Mouse (Mus musculus) hindbrain, embryonic 14.5 days (tissue): ENCODE data around the gene Tbc1d22a. TPM values are rescaled to one million over a fixed set of nuclear protein-coding genes. Genes with fewer than 3 reads are reported as not detected.

Experiments used
- ATAC-seq: fragments of 200-750 bp; cut with Nextera tagmentation; 2 replicates; pipeline ENCODE4 v1.8.0; 2017; ENCODE audit warnings: moderate number of reproducible peaks, mild to moderate bottlenecking, moderate TSS enrichment, moderate library complexity; ENCODE audit not compliant: low FRiP score
- DNase-seq: peaks from one replicate; pipeline ENCODE4 v3.0.0-alpha.2; 2015; ENCODE audit warnings: low spot score
- H3K27ac ChIP-seq: fragments of 300-500 bp; sonication (generic); 2 replicates; pipeline ENCODE4 v1.5.1; 2014; ENCODE audit warnings: mild to moderate bottlenecking, moderate library complexity
- H3K27me3 ChIP-seq: fragments of 300-500 bp; sonication (generic); 2 replicates; pipeline ENCODE4 v1.6.1; 2014; ENCODE audit warnings: mild to moderate bottlenecking, low read length, mixed read lengths; ENCODE audit not compliant: control insufficient read depth, insufficient read depth
- H3K36me3 ChIP-seq: fragments of 300-500 bp; sonication (generic); replicated peaks from 2 replicates; pipeline ENCODE4 v1.6.1; 2014; ENCODE audit not compliant: control insufficient read depth, insufficient read depth
- H3K4me1 ChIP-seq: fragments of 300-500 bp; sonication (generic); replicated peaks from 2 replicates; pipeline ENCODE4 v1.6.1; 2014; ENCODE audit warnings: antibody characterized with exemption, low read length, mixed read lengths; ENCODE audit not compliant: control insufficient read depth, insufficient read depth
- H3K4me2 ChIP-seq: fragments of 300-500 bp; sonication (generic); replicated peaks from 2 replicates; pipeline ENCODE4 v1.6.1; 2014; ENCODE audit warnings: mild to moderate bottlenecking, moderate library complexity
- H3K4me3 ChIP-seq: fragments of 300-500 bp; sonication (generic); replicated peaks from 2 replicates; pipeline ENCODE4 v1.5.1; 2014; ENCODE audit warnings: mild to moderate bottlenecking, low read length
- H3K9ac ChIP-seq: fragments of 300-500 bp; sonication (generic); 2 replicates; pipeline ENCODE4 v1.6.1; 2014
- H3K9me3 ChIP-seq: fragments of 300-500 bp; sonication (generic); 2 replicates; pipeline ENCODE4 v1.6.1; 2016; ENCODE audit warnings: low read length; ENCODE audit not compliant: control insufficient read depth
- WGBS: fragments of 180-500 bp; shearing (Covaris S2); extraction: QIAGEN DNeasy Blood & Tissue Kit; methylation state at CpG from one replicate; pipeline ENCODE4 v1.1.7; 2014; 5-methylcytosine and 5-hydroxymethylcytosine counted together
- polyA plus RNA-seq: library from polyadenylated mRNA; unstranded; fragments of >200 nt; fragmentation: Nextera tagmentation; extraction: Ambion mirVana; gene quantifications from 2 replicates; pipeline ENCODE4 v1.2.1, GENCODE M21; 2014

Gene Tbc1d22a
- polyA plus RNA-seq, 1 experiment from 2014 or later: 10.7 TPM

DNA sequence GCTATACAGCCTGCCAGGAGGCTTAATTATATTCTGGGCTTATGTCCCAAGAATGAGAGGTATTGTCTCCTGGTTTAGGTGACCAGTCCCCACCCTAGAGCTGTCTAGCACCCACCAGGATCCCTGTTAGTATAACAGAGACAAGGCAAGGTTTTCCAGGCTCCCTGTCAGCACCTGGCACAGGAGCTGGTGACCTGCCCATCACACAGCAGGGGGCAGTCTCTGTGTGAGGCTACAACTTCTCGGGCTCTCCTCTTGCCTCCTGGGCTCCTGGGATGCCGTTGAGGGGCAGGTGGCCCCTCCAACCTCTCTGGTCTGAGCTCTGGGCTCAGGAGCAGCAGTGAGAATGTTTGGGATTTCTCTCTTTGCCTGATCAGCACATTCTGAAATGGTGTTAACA, 171.2 kb downstream of the Tbc1d22a start:
- Histone ChIP-seq H3K36me3 (no peaks in the 10 kb centered on the region), H3K27me3 (no peaks in the 10 kb centered on the region), H3K9me3 (no peaks in the 10 kb centered on the region), H3K9ac (no peak overlapping the region), H3K4me3 (no peak overlapping the region), H3K4me1 (peaks cover 15% of the 10 kb centered on the region), H3K27ac (no peak overlapping the region), H3K4me2 (no peak overlapping the region)
- ATAC-seq (no peak), DNase-seq (no peak)
- 35% methylated on average over 2 of the region's 2 CpGs for WGBS

DNA sequence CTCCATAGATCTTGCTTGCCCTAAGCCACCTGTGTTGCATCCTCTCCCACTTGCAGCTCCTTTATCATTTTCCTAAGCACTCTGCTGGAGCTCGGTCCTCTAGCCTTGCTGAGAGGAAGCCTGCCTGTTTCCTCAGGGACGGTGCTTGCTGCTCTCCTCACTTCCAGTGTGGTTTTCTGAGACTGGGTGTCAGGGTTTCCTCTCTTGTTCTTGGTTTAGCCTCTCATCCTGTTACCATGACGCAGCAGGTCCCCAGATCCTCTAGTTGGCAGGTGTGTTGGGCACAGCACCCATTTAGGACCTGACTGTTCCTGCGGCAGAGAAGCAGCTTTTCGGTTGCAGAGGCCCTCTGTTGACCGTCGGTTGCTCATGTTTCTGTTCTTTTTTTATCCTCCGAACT, 172.1 kb downstream of the Tbc1d22a start:
- Histone ChIP-seq H3K36me3 (no peaks in the 10 kb centered on the region), H3K9ac (no peak overlapping the region), H3K4me3 (no peak overlapping the region), H3K4me1 (peaks cover 15% of the 10 kb centered on the region), H3K4me2 (no peak overlapping the region), H3K27ac (no peak overlapping the region), H3K9me3 (no peaks in the 10 kb centered on the region), H3K27me3 (no peaks in the 10 kb centered on the region)
- 86% methylated on average over 8 of the region's 8 CpGs for WGBS
- ATAC-seq (no peak), DNase-seq (no peak)

DNA sequence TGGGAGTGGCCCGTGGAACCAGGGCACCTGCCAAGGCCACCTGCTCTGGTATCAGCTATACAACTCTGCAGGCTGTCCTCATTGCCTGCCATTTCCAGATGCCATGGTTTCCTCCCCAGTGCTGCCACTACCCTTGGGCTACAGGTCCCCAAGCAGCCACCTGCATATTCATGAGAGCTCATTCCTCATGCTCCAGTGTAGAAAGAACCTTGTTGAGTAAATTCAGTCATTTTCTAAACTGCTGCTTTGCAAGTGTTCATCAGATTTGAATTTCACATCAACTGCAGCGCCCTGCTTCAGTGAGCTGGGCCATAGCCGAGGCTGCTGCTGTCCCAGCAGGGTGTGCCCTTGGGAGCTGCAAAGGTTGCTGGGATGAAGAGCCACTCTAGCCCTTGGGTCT, 174.3 kb downstream of the Tbc1d22a start:
- ATAC-seq: no peak
- 43% methylated on average over 3 of the region's 3 CpGs for WGBS
- no peak overlapping the region for H3K4me2 ChIP-seq
- no peak for DNase-seq
- H3K36me3 ChIP-seq: no peaks in the 10 kb centered on the region
- H3K27ac ChIP-seq: no peak overlapping the region
- peaks cover 15% of the 10 kb centered on the region for H3K4me1 ChIP-seq
- no peak overlapping the region for H3K9ac ChIP-seq
- H3K27me3 ChIP-seq: no peaks in the 10 kb centered on the region
- H3K4me3 ChIP-seq: no peak overlapping the region
- no peaks in the 10 kb centered on the region for H3K9me3 ChIP-seq

DNA sequence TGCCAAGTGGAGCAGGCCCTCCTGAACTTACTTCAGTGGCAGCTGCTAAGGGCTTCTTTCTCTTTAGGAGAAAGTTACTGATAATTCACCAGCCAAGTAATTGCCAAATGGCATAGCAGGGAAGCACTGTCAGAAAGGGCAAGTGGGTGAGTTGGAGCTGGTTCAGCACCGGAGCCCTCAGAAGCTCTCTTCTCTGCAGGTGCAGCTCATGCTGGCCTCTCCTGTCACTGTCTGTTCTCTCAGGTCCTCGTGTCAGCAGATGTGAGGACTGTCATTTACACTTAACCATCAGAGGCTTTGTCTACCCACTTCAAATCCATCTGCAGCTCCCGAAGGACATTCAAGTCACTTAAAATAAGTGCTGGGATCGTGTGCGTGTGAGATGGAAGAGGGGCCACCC, 190.6 kb downstream of the Tbc1d22a start:
- Histone ChIP-seq H3K27ac (no peak overlapping the region), H3K4me2 (no peak overlapping the region), H3K4me3 (no peak overlapping the region), H3K36me3 (no peaks in the 10 kb centered on the region), H3K9me3 (no peaks in the 10 kb centered on the region), H3K4me1 (no peaks in the 10 kb centered on the region), H3K27me3 (no peaks in the 10 kb centered on the region), H3K9ac (no peak overlapping the region)
- DNase-seq (no peak), ATAC-seq (no peak)
- WGBS: 76% methylated on average over 5 of the region's 5 CpGs

DNA sequence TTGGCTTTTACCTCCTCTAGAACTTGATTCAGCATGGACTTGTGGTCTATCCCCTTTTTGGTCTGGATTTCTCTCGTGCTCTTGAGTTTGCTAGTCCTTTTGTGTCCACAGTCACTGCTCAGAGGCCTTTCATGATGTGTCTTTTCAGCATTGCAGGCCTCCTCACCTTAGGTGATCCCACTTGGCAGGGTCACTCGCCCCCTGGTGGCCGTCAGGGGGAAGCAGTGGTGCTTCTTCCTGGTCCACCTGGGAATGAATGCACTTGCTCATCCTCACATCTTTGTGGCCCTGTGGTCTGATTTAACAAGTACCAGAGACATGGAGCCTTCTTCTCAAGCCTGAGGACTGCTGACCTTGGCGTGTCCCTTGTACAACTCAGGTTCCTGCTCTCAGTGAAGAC, 191.3 kb downstream of the Tbc1d22a start:
- no peak overlapping the region for H3K4me2 ChIP-seq
- H3K9me3 ChIP-seq: no peaks in the 10 kb centered on the region
- H3K27ac ChIP-seq: no peak overlapping the region
- no peak overlapping the region for H3K4me3 ChIP-seq
- no peak for DNase-seq
- H3K27me3 ChIP-seq: no peaks in the 10 kb centered on the region
- H3K9ac ChIP-seq: no peak overlapping the region
- no peaks in the 10 kb centered on the region for H3K36me3 ChIP-seq
- no peak for ATAC-seq
- H3K4me1 ChIP-seq: peaks cover 1% of the 10 kb centered on the region
- WGBS: 20% methylated on average over 4 of the region's 4 CpGs

DNA sequence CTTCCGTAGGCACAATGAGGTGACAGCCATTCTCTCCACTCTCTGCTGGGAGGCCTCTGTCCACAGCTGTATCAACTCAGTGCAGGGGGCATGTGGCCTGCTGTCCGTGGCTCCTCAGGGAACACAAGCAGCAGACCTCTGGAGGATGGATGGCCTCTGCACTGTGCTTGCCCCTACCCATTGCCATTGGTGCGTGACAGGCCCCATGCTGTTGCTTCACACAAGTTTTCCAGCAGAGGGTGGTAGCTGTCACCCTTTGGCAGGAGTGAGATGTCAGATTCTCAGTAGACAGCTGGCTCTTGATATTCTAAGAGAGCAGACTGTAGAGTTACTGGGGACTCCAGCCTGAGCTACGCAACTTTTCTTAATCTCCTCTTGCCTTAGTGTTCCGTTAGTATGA, 195.1 kb downstream of the Tbc1d22a start:
- peaks cover 8% of the 10 kb centered on the region for H3K4me1 ChIP-seq
- DNase-seq (no peak), ATAC-seq (no peak)
- no peaks in the 10 kb centered on the region for H3K9me3 ChIP-seq
- no peak overlapping the region for H3K9ac ChIP-seq
- no peaks in the 10 kb centered on the region for H3K36me3 ChIP-seq
- 65% methylated on average over 5 of the region's 5 CpGs for WGBS
- no peak overlapping the region for H3K4me2 ChIP-seq
- H3K27ac ChIP-seq: no peak overlapping the region
- no peaks in the 10 kb centered on the region for H3K27me3 ChIP-seq
- no peak overlapping the region for H3K4me3 ChIP-seq

DNA sequence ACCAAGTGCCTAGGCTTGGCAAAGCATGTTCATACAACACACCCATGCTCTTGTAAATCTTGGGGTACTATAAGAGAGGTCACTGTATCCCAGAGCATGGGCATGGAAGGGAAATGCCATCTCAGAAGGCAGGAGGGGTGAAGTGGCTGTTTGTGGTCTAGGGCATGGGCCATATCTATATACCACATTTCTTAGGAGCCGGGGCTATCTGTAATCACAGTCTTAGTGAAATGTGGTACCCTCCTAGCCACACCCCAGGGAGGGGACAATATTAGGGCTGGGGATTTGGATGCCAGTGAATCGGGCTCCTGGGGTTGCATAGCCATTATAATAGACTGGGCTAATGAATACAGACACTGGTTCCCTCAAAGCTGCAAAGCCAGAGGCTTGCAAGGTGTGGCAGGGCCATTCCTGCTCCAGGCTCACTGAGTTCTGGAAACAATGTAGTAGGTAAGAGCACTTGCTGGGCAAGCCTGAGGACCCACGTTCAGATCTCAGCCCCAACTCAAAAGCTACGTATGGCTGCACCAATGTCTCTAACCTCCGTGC, 197.3 kb downstream of the Tbc1d22a start:
- 68% methylated on average over 5 of the region's 5 CpGs for WGBS
- ATAC-seq (no peak), DNase-seq (no peak)
- no peaks in the 10 kb centered on the region for H3K27me3 ChIP-seq
- H3K36me3 ChIP-seq: no peaks in the 10 kb centered on the region
- no peaks in the 10 kb centered on the region for H3K9me3 ChIP-seq
- peaks cover 25% of the 10 kb centered on the region for H3K4me1 ChIP-seq
- H3K4me3 ChIP-seq: no peak overlapping the region
- H3K27ac ChIP-seq: no peak overlapping the region
- H3K9ac ChIP-seq: no peak overlapping the region
- no peak overlapping the region for H3K4me2 ChIP-seq

DNA sequence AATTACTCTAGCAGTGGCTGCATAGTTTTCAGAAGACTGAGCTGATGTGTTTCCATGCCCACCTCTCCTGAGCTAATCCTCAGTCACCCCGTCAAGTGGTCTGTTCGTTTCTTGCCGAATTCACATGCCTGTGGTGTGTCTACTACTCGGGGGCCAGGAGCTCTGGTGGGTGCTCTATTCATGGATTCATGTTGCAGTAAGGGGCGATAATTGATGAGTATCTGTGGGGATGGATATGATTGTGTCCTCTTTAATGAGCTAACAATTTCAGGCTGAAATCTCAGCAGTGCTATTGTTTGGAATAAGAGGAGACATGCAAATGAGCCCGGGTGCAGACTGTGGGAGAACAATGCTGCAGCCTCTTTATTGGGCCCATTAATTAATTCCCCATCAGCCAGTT, 201.7 kb downstream of the Tbc1d22a start:
- peaks cover 42% of the 10 kb centered on the region for H3K4me1 ChIP-seq
- no peak overlapping the region for H3K4me2 ChIP-seq
- H3K9me3 ChIP-seq: no peaks in the 10 kb centered on the region
- DNase-seq (peak; percentile 40), ATAC-seq (no peak)
- H3K9ac ChIP-seq: no peak overlapping the region
- H3K27ac ChIP-seq: peak overlapping the region; percentile 43
- no peaks in the 10 kb centered on the region for H3K36me3 ChIP-seq
- no peak overlapping the region for H3K4me3 ChIP-seq
- 25% methylated on average over 6 of the region's 6 CpGs for WGBS
- no peaks in the 10 kb centered on the region for H3K27me3 ChIP-seq

DNA sequence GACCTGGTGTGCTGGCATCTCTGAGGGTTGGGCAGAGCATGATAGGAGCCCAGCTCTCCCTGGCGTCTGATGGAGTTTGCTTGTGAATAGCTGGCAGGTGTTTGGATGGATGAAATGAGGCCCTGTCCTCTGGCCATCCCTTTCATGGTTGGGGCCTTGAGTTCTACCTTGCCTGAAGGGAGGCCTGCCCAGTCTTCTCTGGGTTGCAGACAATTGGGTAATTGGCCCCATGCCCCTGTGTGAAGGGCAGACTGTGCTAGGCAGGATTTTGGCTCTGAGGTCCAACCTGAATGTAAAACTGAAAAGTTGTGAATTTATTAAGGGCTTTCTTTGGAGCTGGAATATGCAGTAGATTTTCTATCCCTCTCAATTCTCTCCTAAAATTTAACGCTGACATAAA, 204.2 kb downstream of the Tbc1d22a start:
- Histone ChIP-seq H3K27me3 (no peaks in the 10 kb centered on the region), H3K9me3 (no peaks in the 10 kb centered on the region), H3K4me3 (no peak overlapping the region), H3K4me1 (peaks cover 39% of the 10 kb centered on the region), H3K9ac (no peak overlapping the region), H3K27ac (peak overlapping the region; percentile 7; the same call in 1 of the 2 replicates), H3K36me3 (no peaks in the 10 kb centered on the region), H3K4me2 (no peak overlapping the region)
- ATAC-seq: no peak
- no peak for DNase-seq
- 67% methylated on average over 2 of the region's 2 CpGs for WGBS

DNA sequence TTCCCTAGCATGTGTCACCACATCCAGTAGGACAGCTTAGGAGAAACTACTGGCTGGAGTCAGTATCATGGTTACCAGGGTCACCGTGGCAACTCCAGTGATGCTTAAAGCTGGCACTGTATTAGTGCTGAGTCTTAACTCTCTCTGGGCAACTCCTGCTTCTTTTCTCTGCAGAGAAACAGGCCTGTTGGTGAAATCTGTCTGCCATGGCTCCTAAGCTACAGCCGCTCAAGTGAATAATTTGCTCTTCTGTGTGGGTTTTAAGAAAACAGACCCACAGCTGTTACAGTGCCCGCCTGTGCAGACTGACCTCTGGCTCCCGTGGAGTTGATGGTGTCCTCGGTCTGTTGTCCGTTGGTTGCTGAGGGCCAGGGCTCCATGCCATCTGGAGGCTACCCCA, 205.4 kb downstream of the Tbc1d22a start:
- Histone ChIP-seq H3K27me3 (no peaks in the 10 kb centered on the region), H3K27ac (no peak overlapping the region), H3K4me3 (no peak overlapping the region), H3K36me3 (no peaks in the 10 kb centered on the region), H3K9me3 (no peaks in the 10 kb centered on the region), H3K9ac (no peak overlapping the region), H3K4me1 (peaks cover 37% of the 10 kb centered on the region), H3K4me2 (no peak overlapping the region)
- ATAC-seq: peak; percentile 81
- DNase-seq: peak; percentile 68
- WGBS: 29% methylated on average over 6 of the region's 6 CpGs
